Mouse (Mus musculus) C2C12 (cell line): ENCODE results near the gene Pde8a.

Experiments
- CEBPB ChIP-seq: IDR thresholded peaks from one replicate; pipeline ENCODE4 v1.6.1; 2011; ENCODE audit warnings: low read depth, mild to moderate bottlenecking, control low read depth, moderate library complexity
- CTCF ChIP-seq: IDR thresholded peaks from one replicate; pipeline ENCODE4 v1.5.1; 2011; ENCODE audit not compliant: control insufficient read depth, insufficient read depth, insufficient read length
- FOSL1 ChIP-seq: IDR thresholded peaks from one replicate; pipeline ENCODE4 v1.8.0; 2011; ENCODE audit warnings: mild to moderate bottlenecking, low read length; ENCODE audit not compliant: poor library complexity, insufficient read depth, severe bottlenecking
- MAX ChIP-seq: IDR thresholded peaks from one replicate; pipeline ENCODE4 v1.6.1; 2011; ENCODE audit warnings: mild to moderate bottlenecking, control low read depth
- MYOD1 ChIP-seq: IDR thresholded peaks from one replicate; pipeline ENCODE4 v1.6.1; 2011; ENCODE audit warnings: low read depth; ENCODE audit not compliant: control insufficient read depth, insufficient read length
- MYOG ChIP-seq: IDR thresholded peaks from one replicate; pipeline ENCODE4 v1.6.1; 2011; ENCODE audit not compliant: control insufficient read depth, insufficient read length; ENCODE audit errors: extremely low read depth
- USF1 ChIP-seq: IDR thresholded peaks from one replicate; pipeline ENCODE4 v1.6.1; 2011; ENCODE audit warnings: low read depth, mild to moderate bottlenecking, control low read depth, moderate library complexity

GRCm38 (mm10) chr7:81319749-81320148 is 106.4 kb downstream of the Pde8a start:
- TF ChIP-seq CTCF (no peak), CEBPB (no peak), FOSL1 (no peak), MYOD1 (no peak), MAX (no peak), USF1 (no peak), MYOG (no peak)
